Mouse (Mus musculus): Measurements from ENCODE around the gene AI464131.

DNA sequence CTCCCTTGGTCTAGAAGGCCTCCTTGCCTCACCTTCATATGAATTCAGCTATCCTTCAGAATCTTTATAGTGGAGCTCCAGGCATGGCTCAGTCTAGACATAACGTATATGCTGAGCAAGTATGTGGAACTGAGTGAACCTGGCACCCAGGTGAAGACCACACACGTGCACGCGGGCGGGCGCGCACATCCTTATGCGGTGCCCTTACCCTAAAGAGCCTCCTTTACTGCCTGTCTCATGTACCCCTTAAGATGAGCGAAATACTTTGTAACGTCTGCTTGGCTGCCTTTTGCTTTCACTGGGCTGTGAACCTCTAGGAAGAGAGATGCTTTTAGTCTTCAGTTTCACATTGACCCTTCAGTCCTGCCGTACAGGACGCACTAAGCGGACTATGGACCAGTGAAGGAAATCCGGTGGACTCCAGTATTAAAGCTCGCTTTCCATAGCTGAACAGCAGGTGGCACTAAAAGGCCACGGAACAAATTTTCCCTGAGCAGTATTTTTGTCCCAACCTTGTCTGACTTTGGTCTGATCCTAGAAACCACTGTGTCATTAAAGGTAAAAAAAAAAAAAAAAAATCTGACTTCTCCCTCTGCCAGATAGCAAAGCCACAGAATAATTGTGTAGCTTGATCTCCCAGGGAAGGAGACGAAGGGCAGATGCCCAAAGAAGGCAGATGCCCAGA, 34.3 kb downstream of the AI464131 start:
- TF ChIP-seq GATA1 (IDR thresholded peaks at IDR 0.05; ENCODE audit: borderline replicate concordance, low read length) (no peak), FLI1 (IDR thresholded peaks at IDR 0.05; ENCODE audit: low read length) (no peak)

Data from megakaryocyte, embryonic 14.5 days (primary cell).